Comparison of ENCODE assay signal across 12 mouse cellular contexts in genomic region chr11:111904086-111904485, GRCm38 (mm10).
DNase-seq lines count a peak whose midpoint lies in the region; ATAC-seq and TF ChIP-seq lines count a peak whose summit lies in the region.
"Had no signal": no experiment of that assay in that cellular context is flagged by ENCODE, and none has a peak within 500 bp of the region (broad histone marks: within the 10 kb centered on the region; RNA-seq: fewer than 3 reads in every experiment).

No protein-coding gene starts in this region.

- H3K27ac ChIP-seq in kidney, adult 2 months (ENCODE audit: insufficient read depth, low read depth, low read length): no peak overlapping the region
- H3K27ac ChIP-seq in lung, postnatal 0 days (ENCODE audit: low read length): no peak overlapping the region
- no peak overlapping the region for H3K27ac ChIP-seq in gastrocnemius, adult 2 months
- H3K27ac ChIP-seq: liver, embryonic 15.5 days had no signal

- no peak for TF ChIP-seq POLR2A in kidney, adult 2 months (IDR thresholded peaks at IDR 0.05; ENCODE audit: low read depth, low read length)
- no peak for TF ChIP-seq POLR2A in brain, embryonic 14.5 days (IDR thresholded peaks at IDR 0.05; ENCODE audit: borderline replicate concordance, extremely low read depth, insufficient read depth, insufficient read length, poor library complexity, severe bottlenecking)

- WGBS in kidney, adult 2 months: 61% methylated on average over 4 of the region's 4 CpGs
- 64% methylated on average over 4 of the region's 4 CpGs for WGBS in lung, postnatal 0 days
- WGBS in large intestine, adult 2 months: 63% methylated on average over 4 of the region's 4 CpGs

- no peaks in the 10 kb centered on the region for H3K9me3 ChIP-seq in lung, postnatal 0 days (ENCODE audit: low read length)
- H3K9me3 ChIP-seq: liver, embryonic 15.5 days had no signal

- H3K36me3 ChIP-seq in kidney, adult 2 months (ENCODE audit: control insufficient read depth, insufficient read depth, low read length): no peaks in the 10 kb centered on the region
- no peaks in the 10 kb centered on the region for H3K36me3 ChIP-seq in lung, postnatal 0 days (ENCODE audit: insufficient read depth, low read length)
- H3K36me3 ChIP-seq: liver, embryonic 15.5 days had no signal

- no peak overlapping the region for H3K4me3 ChIP-seq in kidney, adult 2 months (ENCODE audit: insufficient read depth, low read depth, low read length)
- no peak overlapping the region for H3K4me3 ChIP-seq in lung, postnatal 0 days (ENCODE audit: low read depth, low read length)
- no peak overlapping the region for H3K4me3 ChIP-seq in gastrocnemius, adult 2 months
- H3K4me3 ChIP-seq: liver, embryonic 15.5 days had no signal

- intact Hi-C loops in gastrocnemius, adult 2 months (cut with DNase I): no loop called here
- intact Hi-C loops in gastrocnemius, postnatal 14 days (cut with DNase I; ENCODE audit: low total_unique reads): no loop called here

- no peak for TF ChIP-seq EP300 in lung, postnatal 0 days (IDR thresholded peaks at IDR 0.05)

- H3K4me1 ChIP-seq in kidney, adult 2 months (ENCODE audit: control insufficient read depth, insufficient read depth, low read length): no peaks in the 10 kb centered on the region
- H3K4me1 ChIP-seq in lung, postnatal 0 days (ENCODE audit: insufficient read depth, low read depth, low read length): no peaks in the 10 kb centered on the region
- H3K4me1 ChIP-seq: liver, embryonic 15.5 days had no signal

- H3K27me3 ChIP-seq in kidney, adult 2 months (replicated peaks; ENCODE audit: control insufficient read depth, insufficient read depth, low read length): no peaks in the 10 kb centered on the region
- no peaks in the 10 kb centered on the region for H3K27me3 ChIP-seq in lung, postnatal 0 days (replicated peaks; ENCODE audit: insufficient read depth, low read length)
- H3K27me3 ChIP-seq: liver, embryonic 15.5 days had no signal

- TF ChIP-seq CTCF in kidney, adult 2 months (conservative IDR thresholded peaks at IDR 0.05; ENCODE audit: insufficient read depth, insufficient read length, low read depth, low read length): no peak
- peak; percentile 55 for TF ChIP-seq CTCF in lung, postnatal 0 days (IDR thresholded peaks at IDR 0.05)
- TF ChIP-seq CTCF in brain, embryonic 14.5 days (IDR thresholded peaks at IDR 0.05; ENCODE audit: borderline replicate concordance, extremely low read depth, insufficient read depth, insufficient read length): peak; percentile 38; the same call in 1 of the 2 replicates
- no peak for TF ChIP-seq CTCF in gastrocnemius, adult 2 months (IDR thresholded peaks at IDR 0.05)

- peak; percentile 14 for DNase-seq in kidney, adult 2 months
- DNase-seq in kidney, adult 11 months: no peak
- peak; percentile 38 for DNase-seq in lung, postnatal 0 days (ENCODE audit: low spot score)
- no peak for DNase-seq in lung, postnatal 14 days
- peak; percentile 77 for DNase-seq in brain, embryonic 14.5 days (ENCODE audit: low read depth)
- peak; percentile 10 for DNase-seq in large intestine, adult 2 months (ENCODE audit: low read depth, low spot score)
- no peak for DNase-seq in gastrocnemius, adult 2 months
- no peak for DNase-seq in gastrocnemius, postnatal 14 days
- DNase-seq: cerebellum, adult 9-11 months; gastrocnemius, postnatal 36 days; thymus, postnatal 25 days had no signal

- no peak for ATAC-seq in lung, postnatal 0 days

- no peak overlapping the region for H3K4me2 ChIP-seq in lung, postnatal 0 days (replicated peaks; ENCODE audit: low read depth, low read length)
- H3K4me2 ChIP-seq: liver, embryonic 15.5 days had no signal

- no peak overlapping the region for H3K9ac ChIP-seq in lung, postnatal 0 days (replicated peaks; ENCODE audit: low read depth)
- H3K9ac ChIP-seq: liver, embryonic 15.5 days had no signal

Comparison
In these comparisons a context has a peak if more than half of its experiments do, and no peak if none do; other contexts are left out.
1. DNase-seq: peak in kidney, adult 2 months (single experiment), lung, postnatal 0 days (single experiment), brain, embryonic 14.5 days (single experiment) and large intestine, adult 2 months (single experiment); none in kidney, adult 11 months (single experiment), lung, postnatal 14 days (single experiment), gastrocnemius, adult 2 months (single experiment) and gastrocnemius, postnatal 14 days (single experiment).
2. CTCF ChIP-seq: peak in lung, postnatal 0 days (single experiment) and brain, embryonic 14.5 days (single experiment); none in kidney, adult 2 months (single experiment) and gastrocnemius, adult 2 months (single experiment).